8 mouse cellular contexts compared by ENCODE assay signal in the genomic region with DNA sequence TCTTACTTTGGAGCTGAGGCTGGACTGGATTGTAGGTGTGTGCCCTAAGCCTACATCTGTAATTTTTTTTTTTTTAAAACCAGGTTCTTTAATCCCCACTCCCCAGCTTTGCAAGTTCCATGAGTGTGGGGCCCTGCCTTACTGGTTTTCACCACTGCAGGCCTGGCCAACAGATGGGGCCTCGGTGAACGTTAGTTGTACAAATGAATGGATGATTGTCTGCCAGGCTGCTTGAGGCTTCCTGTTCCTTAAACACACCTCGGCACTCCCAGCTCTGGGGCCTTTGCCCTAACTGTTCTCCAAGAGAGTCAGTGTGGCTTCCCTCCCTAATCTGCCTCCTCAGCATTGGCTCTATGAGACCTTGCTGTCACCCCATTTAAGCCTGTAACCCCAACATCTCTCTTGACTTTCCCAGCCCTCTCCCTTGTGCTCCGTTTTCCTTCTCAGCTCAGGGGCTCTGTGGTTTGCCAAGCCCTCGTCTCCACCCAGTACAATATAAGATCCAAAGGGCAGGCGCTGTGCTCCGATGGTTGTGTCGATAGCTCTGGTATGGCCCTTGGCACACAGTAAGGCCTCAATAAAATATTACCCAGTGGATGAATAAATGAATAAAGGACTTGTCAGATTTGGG. TPM values are rescaled to one million over a fixed set of nuclear protein-coding genes. Genes with fewer than 3 reads are reported as not detected.
DNase-seq lines count a peak whose midpoint lies in the region; ATAC-seq and TF ChIP-seq lines count a peak whose summit lies in the region.

No protein-coding gene starts in this region.

- no peak overlapping the region for H3K27ac ChIP-seq in cortical plate, adult 2 months (ENCODE audit: insufficient read depth, low read length)
- H3K27ac ChIP-seq in intestine, embryonic 16.5 days (ENCODE audit: low read length), result peak overlapping the region; percentile 95
- H3K27ac ChIP-seq in midbrain, embryonic 11.5 days (ENCODE audit: low read depth, low read length), result no peak overlapping the region

- no peak for TF ChIP-seq POLR2A in cortical plate, adult 2 months (IDR thresholded peaks at IDR 0.05; ENCODE audit: extremely low read depth, insufficient read depth, low read length)

- no peaks in the 10 kb centered on the region for H3K9me3 ChIP-seq in intestine, embryonic 16.5 days (ENCODE audit: control insufficient read depth, low read length)
- no peaks in the 10 kb centered on the region for H3K9me3 ChIP-seq in midbrain, embryonic 11.5 days (ENCODE audit: control insufficient read depth, low read length)

- peak overlapping the region; percentile 50 for H3K4me2 ChIP-seq in intestine, embryonic 16.5 days (ENCODE audit: low read depth, low read length)
- H3K4me2 ChIP-seq in midbrain, embryonic 11.5 days, result peak overlapping the region; percentile 10; the same call in 1 of the 2 replicates

- no peaks in the 10 kb centered on the region for H3K36me3 ChIP-seq in intestine, embryonic 16.5 days (ENCODE audit: control insufficient read depth, insufficient read depth, low read length)
- no peaks in the 10 kb centered on the region for H3K36me3 ChIP-seq in midbrain, embryonic 11.5 days (ENCODE audit: control insufficient read depth, insufficient read depth, low read length)

- peak overlapping the region; percentile 64 for H3K9ac ChIP-seq in intestine, embryonic 16.5 days (ENCODE audit: low read depth, low read length)
- H3K9ac ChIP-seq in midbrain, embryonic 11.5 days (ENCODE audit: low read length), result no peak overlapping the region

- H3K27me3 ChIP-seq in intestine, embryonic 16.5 days (replicated peaks; ENCODE audit: control insufficient read depth, insufficient read depth, low read length), result no peaks in the 10 kb centered on the region
- no peaks in the 10 kb centered on the region for H3K27me3 ChIP-seq in midbrain, embryonic 11.5 days (ENCODE audit: control insufficient read depth, insufficient read depth, low read length)

- H3K4me1 ChIP-seq in cortical plate, adult 2 months (ENCODE audit: control insufficient read depth, insufficient read depth, low read length), result peaks cover 4% of the 10 kb centered on the region; the same call in 1 of the 2 replicates
- peaks cover 30% of the 10 kb centered on the region for H3K4me1 ChIP-seq in intestine, embryonic 16.5 days (ENCODE audit: control insufficient read depth, insufficient read depth, low read length)
- peaks cover 29% of the 10 kb centered on the region for H3K4me1 ChIP-seq in midbrain, embryonic 11.5 days (ENCODE audit: control insufficient read depth, insufficient read depth, low read length)

- TF ChIP-seq CTCF in cortical plate, adult 2 months (IDR thresholded peaks at IDR 0.05; ENCODE audit: extremely low read depth, insufficient read depth, low read length), result no peak

- ATAC-seq in cerebellum, adult (ENCODE audit: insufficient number of reproducible peaks, low FRiP score, low TSS enrichment), result no peak
- peak; percentile 62 for ATAC-seq in intestine, embryonic 16.5 days
- ATAC-seq in midbrain, embryonic 11.5 days (ENCODE audit: low FRiP score), result no peak

- DNase-seq in cerebellum, postnatal 25 days, result peak; percentile 42 to 44
- no peak for DNase-seq in midbrain, embryonic 11.5 days (ENCODE audit: low spot score, missing footprints)
- DNase-seq in ovary, postnatal 36 days (ENCODE audit: low spot score), result no peak
- DNase-seq in yolk sac, embryonic 10.5 days (ENCODE audit: low spot score), result no peak
- no peak for DNase-seq in adrenal gland, postnatal 10 days

- peak overlapping the region; percentile 10; the same call in 1 of the 2 replicates for H3K4me3 ChIP-seq in cortical plate, adult 2 months (ENCODE audit: insufficient read depth, low read length)
- peak overlapping the region; percentile 55 for H3K4me3 ChIP-seq in intestine, embryonic 16.5 days (ENCODE audit: low read length)
- H3K4me3 ChIP-seq in midbrain, embryonic 11.5 days (ENCODE audit: low read depth, low read length), result no peak overlapping the region

- WGBS in intestine, embryonic 16.5 days, result 30% methylated on average over 8 of the region's 8 CpGs
- WGBS in midbrain, embryonic 11.5 days, result 61% methylated on average over 8 of the region's 8 CpGs

RNA-seq across cellular contexts. Expression of a gene that starts 4.2 kb away (rescaled TPM):
- 6.5 and 7.0 TPM in 2 replicates for polyA plus RNA-seq in cortical plate, adult 2 months (2012; rRNA removed)
- polyA plus RNA-seq in intestine, embryonic 16.5 days (2015; fragmentation: Nextera tagmentation; extraction: Ambion mirVana), result 39.2 and 40.2 TPM in 2 replicates
- 9.6 and 11.6 TPM in 2 replicates for polyA plus RNA-seq in midbrain, embryonic 11.5 days (2014; fragmentation: Nextera tagmentation; extraction: Ambion mirVana)
- total RNA-seq in adrenal gland, postnatal 10 days (2021), result 1 to 10 TPM; 3.9 to 4.4 TPM

RNA-seq across cellular contexts. Expression of a gene that starts 30.5 kb away (rescaled TPM):
- 33.0 and 33.3 TPM in 2 replicates for polyA plus RNA-seq in cortical plate, adult 2 months (2012; rRNA removed)
- polyA plus RNA-seq in intestine, embryonic 16.5 days (2015; fragmentation: Nextera tagmentation; extraction: Ambion mirVana), result 29.8 and 32.1 TPM in 2 replicates
- polyA plus RNA-seq in midbrain, embryonic 11.5 days (2014; fragmentation: Nextera tagmentation; extraction: Ambion mirVana), result 35.6 and 35.7 TPM in 2 replicates
- 10 to 100 TPM; 21.9 to 25.7 TPM for total RNA-seq in adrenal gland, postnatal 10 days (2021)

RNA-seq across cellular contexts. Expression of a gene that starts 36.1 kb away (rescaled TPM):
- 26.0 and 26.6 TPM in 2 replicates for polyA plus RNA-seq in cortical plate, adult 2 months (2012; rRNA removed)
- 2.1 and 2.3 TPM in 2 replicates for polyA plus RNA-seq in intestine, embryonic 16.5 days (2015; fragmentation: Nextera tagmentation; extraction: Ambion mirVana)
- polyA plus RNA-seq in midbrain, embryonic 11.5 days (2014; fragmentation: Nextera tagmentation; extraction: Ambion mirVana), result 3.7 and 4.3 TPM in 2 replicates
- total RNA-seq in adrenal gland, postnatal 10 days (2021), result 10 to 100 TPM; 23.1 to 29.8 TPM

Comparison
In these comparisons a context has a peak if more than half of its experiments do, and no peak if none do; other contexts are left out.
1. DNase-seq: peak in cerebellum, postnatal 25 days (2 of 2); none in midbrain, embryonic 11.5 days (single experiment), ovary, postnatal 36 days (single experiment), yolk sac, embryonic 10.5 days (single experiment) and adrenal gland, postnatal 10 days (single experiment).